Mouse (Mus musculus) neural tube, embryonic 11.5 days (tissue): Measurements from ENCODE around the gene Phf23. TPM values are rescaled to one million over a fixed set of nuclear protein-coding genes. Genes with fewer than 3 reads are reported as not detected.

Experiments used
- ATAC-seq: fragments of 200-750 bp; cut with Nextera tagmentation; 2 replicates; pipeline ENCODE4 v1.8.0; 2017; ENCODE audit warnings: moderate number of reproducible peaks, mild to moderate bottlenecking, moderate TSS enrichment, moderate library complexity; ENCODE audit not compliant: insufficient read depth, low FRiP score, low TSS enrichment
- DNase-seq: peaks from one replicate; pipeline ENCODE4 v3.0.0-alpha.2; 2015; ENCODE audit warnings: low spot score
- H3K27ac ChIP-seq: fragments of 300-500 bp; sonication (generic); 2 replicates; pipeline ENCODE4 v1.5.1; 2014; ENCODE audit warnings: low read depth, mild to moderate bottlenecking, low read length
- H3K27me3 ChIP-seq: fragments of 300-500 bp; sonication (generic); 2 replicates; pipeline ENCODE4 v1.6.1; 2014; ENCODE audit warnings: mild to moderate bottlenecking, low read length, mixed read lengths; ENCODE audit not compliant: control insufficient read depth, insufficient read depth
- H3K36me3 ChIP-seq: fragments of 300-500 bp; sonication (generic); 2 replicates; pipeline ENCODE4 v1.6.1; 2014; ENCODE audit warnings: mild to moderate bottlenecking, low read length, moderate library complexity, mixed read lengths; ENCODE audit not compliant: control insufficient read depth, insufficient read depth
- H3K4me1 ChIP-seq: fragments of 300-500 bp; sonication (generic); 2 replicates; pipeline ENCODE4 v1.6.1; 2014; ENCODE audit warnings: low read length, mixed read lengths; ENCODE audit not compliant: control insufficient read depth, insufficient read depth
- H3K4me2 ChIP-seq: fragments of 300-500 bp; sonication (generic); 2 replicates; pipeline ENCODE4 v1.6.1; 2014; ENCODE audit warnings: low read depth, mild to moderate bottlenecking, moderate library complexity
- H3K4me3 ChIP-seq: fragments of 300-500 bp; sonication (generic); 2 replicates; pipeline ENCODE4 v1.5.1; 2014; ENCODE audit warnings: low read depth, low read length
- H3K9ac ChIP-seq: fragments of 300-500 bp; sonication (generic); 2 replicates; pipeline ENCODE4 v1.6.1; 2014; ENCODE audit warnings: mild to moderate bottlenecking, low read length
- H3K9me3 ChIP-seq: fragments of 300-500 bp; sonication (generic); 2 replicates; pipeline ENCODE4 v1.6.1; 2016; ENCODE audit warnings: low read length; ENCODE audit not compliant: control insufficient read depth
- WGBS: fragments of 180-500 bp; shearing (Covaris S2); extraction: QIAGEN DNeasy Blood & Tissue Kit; methylation state at CpG from one replicate; pipeline ENCODE4 v1.1.7; 2014; 5-methylcytosine and 5-hydroxymethylcytosine counted together
- polyA plus RNA-seq: library from polyadenylated mRNA; unstranded; fragments of >200 nt; fragmentation: Nextera tagmentation; extraction: Ambion mirVana; gene quantifications from 2 replicates; pipeline ENCODE4 v1.2.1, GENCODE M21; 2014

Phf23 gene
- polyA plus RNA-seq, 1 experiment from 2014 or later = 57.6 TPM

DNA sequence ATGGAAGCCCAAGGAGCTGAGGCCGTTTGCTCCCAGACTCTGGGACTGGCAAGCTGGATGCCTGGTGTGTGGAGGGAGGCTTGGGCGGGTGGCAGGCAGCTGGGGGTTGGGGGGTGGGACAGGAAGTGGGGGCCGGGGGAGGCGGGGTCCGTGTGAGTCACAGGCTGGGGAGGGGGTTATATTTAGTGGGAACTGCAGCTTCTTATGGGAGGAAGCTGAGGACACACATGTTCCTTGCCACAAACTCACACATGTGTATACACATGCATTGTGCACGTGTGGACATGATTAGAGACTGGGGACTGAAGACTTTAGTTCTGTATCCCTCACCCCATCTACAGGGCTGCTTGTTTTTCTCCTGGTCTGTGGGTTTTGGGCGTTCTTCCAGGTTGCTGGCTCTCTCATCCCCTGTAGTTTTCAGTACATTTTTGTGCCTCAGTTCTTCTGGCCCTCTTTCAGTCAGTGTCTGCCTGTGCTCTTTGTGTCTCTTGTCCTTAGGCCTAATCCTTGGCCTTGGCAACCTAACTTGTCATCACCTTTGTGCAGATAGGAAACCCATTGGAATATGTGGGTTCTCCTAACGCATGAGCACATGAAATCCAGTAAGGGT, 24.6 kb downstream of the Phf23 start:
- Histone ChIP-seq H3K9ac (no peak overlapping the region), H3K4me1 (peaks cover 28% of the 10 kb centered on the region), H3K9me3 (no peaks in the 10 kb centered on the region), H3K27me3 (no peaks in the 10 kb centered on the region), H3K36me3 (no peaks in the 10 kb centered on the region), H3K4me2 (peak overlapping the region; percentile 90), H3K4me3 (peak overlapping the region; percentile 67; the same call in 1 of the 2 replicates), H3K27ac (no peak overlapping the region; the same call in none of the 2 replicates)
- 15% methylated on average over 8 of the region's 8 CpGs for WGBS
- DNase-seq = no peak
- ATAC-seq = no peak

DNA sequence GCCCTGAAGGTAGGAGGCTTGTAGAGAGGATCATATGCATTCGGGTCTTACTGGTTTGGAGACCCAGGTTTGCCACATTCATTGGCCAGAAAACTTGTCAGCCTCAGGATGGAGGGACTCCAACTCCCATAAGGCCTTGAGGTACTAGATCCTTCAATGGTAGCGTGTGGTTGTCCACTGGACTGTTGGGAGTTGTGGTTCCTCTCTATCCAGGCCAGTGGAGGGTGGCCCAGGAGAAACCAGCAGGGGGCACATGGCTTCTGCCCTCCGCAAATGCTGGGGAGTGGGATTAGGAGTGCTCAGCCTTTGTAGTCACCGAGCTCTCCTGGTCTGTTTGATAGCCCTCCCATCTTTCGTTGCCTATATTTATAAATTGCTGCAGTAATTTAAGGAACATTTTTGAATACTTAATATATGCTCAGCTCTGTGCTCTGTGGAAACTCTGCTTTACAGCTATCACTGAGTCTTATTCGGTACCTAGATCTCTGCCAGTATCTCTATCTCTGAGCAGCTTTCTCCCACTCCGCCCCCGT, 25.2 kb downstream of the Phf23 start:
- WGBS = under 1% methylated on average over 8 of the region's 8 CpGs
- ATAC-seq (peak; percentile 72), DNase-seq (peak; percentile 85)
- Histone ChIP-seq H3K36me3 (no peaks in the 10 kb centered on the region), H3K9ac (peak overlapping the region; percentile 26), H3K4me2 (peak overlapping the region; percentile 90), H3K27me3 (no peaks in the 10 kb centered on the region), H3K27ac (peak overlapping the region; percentile 69), H3K4me1 (peaks cover 29% of the 10 kb centered on the region), H3K9me3 (no peaks in the 10 kb centered on the region), H3K4me3 (peak overlapping the region; percentile 27)

DNA sequence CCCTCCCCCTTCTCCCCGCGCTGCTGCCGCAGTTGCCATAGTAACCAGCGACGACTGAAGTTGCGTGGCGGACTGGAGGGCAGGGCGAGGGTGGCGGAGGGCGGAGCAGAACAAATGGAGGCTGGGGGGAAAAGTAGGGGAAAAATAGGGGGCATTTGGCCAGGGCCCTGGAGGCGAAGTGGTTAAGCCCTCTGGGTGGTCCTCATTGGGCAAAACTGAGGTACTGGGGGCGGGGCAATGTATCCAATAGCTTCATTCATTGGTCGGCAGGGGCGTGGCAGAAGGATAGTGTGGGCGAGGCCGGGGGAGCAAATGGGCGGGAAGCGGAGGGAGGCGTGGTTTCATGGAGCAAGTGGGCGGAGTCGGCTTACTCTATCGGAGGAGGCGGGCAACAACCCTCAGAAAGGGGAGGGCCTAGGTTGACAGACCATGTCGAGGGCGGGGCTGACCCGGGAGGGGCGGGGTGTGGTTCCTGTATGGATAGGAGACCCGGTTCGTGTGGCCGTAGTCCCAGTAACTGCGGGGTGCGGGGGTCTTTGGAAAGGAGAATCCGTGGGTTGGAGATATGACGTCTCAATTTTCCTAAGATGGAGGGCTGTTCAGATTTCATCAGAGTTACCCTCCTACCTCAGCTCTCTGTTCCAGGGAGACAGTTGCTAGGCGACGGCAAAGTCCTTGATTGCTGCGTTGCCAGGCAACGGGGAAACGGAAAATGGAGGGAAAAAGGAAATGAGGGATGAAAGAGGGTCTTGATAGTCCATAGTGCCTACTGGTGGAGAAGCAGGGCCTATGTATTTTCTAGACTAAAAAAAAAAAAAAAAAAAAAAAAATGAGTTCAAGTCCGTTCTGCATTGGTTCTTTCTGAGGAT, 25.9 kb downstream of the Phf23 start:
- Histone ChIP-seq H3K4me3 (peak overlapping the region; percentile 27), H3K36me3 (no peaks in the 10 kb centered on the region), H3K9ac (peak overlapping the region; percentile 26), H3K4me2 (peak overlapping the region; percentile 90), H3K9me3 (no peaks in the 10 kb centered on the region), H3K27me3 (no peaks in the 10 kb centered on the region), H3K27ac (peak overlapping the region; percentile 69), H3K4me1 (peaks cover 36% of the 10 kb centered on the region)
- ATAC-seq (peak; percentile 74), DNase-seq (peak; percentile 99)
- 2% methylated on average over 40 of the region's 40 CpGs for WGBS

DNA sequence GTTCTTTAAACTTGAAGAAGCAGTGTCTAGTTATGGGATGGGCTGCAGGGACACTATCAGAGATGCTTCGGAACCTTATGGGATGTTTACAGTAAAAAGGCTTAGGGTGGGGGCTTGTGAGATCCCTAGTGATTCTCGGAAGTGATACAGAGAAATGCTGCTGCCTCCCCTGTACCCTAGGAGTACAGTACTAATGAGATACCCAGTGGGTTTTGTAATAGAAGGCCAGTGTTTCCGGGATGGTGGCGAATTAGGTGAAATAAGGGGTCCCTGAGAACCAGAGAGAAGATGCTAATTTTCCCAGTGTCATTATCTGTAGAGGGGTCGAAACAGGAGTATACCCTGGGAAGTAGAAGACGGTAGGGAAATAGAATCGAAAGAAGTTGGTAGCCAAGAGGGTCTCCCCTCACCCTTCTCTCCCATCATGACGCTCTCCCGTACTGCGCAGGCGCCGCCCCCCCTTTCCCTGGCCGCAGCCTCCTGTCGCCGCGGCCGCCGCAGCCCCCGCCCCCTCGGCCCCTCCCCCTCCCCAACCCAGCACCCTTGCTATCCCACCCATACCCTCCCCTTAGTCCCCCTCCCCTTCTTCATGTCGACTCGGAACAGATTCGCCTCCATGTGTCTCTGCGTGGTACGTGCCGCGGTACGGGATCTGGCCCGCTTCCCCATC, 28.0 kb downstream of the Phf23 start:
- Histone ChIP-seq H3K27me3 (no peaks in the 10 kb centered on the region), H3K4me3 (peak overlapping the region; percentile 35), H3K4me2 (peak overlapping the region; percentile 60), H3K36me3 (no peaks in the 10 kb centered on the region), H3K9ac (peak overlapping the region; percentile 44), H3K27ac (no peak overlapping the region; the same call in 1 of the 2 replicates), H3K4me1 (peaks cover 45% of the 10 kb centered on the region), H3K9me3 (no peaks in the 10 kb centered on the region)
- ATAC-seq = no peak
- 6% methylated on average over 21 of the region's 29 CpGs for WGBS
- DNase-seq = peak; percentile 73

DNA sequence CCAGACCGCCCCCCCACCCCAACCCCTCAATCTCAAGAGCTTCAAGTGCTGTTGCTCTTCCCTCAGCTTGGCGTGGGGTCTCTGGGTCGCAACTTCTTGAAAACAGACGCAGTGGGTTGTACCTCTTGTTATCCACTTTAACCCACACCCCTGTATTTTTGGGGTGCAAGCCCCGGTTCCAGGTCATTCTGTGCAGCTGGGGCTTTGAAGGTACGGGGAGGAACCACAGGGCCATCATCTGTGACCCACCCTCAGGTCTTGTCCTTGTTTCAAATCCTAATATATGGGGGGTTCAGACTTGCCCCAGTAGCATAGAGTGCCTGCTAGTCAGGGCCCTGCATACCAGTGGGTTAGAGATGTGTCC, 28.6 kb downstream of the Phf23 start:
- no peaks in the 10 kb centered on the region for H3K36me3 ChIP-seq
- peak overlapping the region; percentile 35 for H3K4me3 ChIP-seq
- ATAC-seq (no peak), DNase-seq (no peak)
- peaks cover 46% of the 10 kb centered on the region for H3K4me1 ChIP-seq
- 20% methylated on average over 6 of the region's 6 CpGs for WGBS
- H3K27ac ChIP-seq = peak overlapping the region; percentile 6; the same call in 1 of the 2 replicates
- H3K9me3 ChIP-seq = no peaks in the 10 kb centered on the region
- H3K27me3 ChIP-seq = no peaks in the 10 kb centered on the region
- peak overlapping the region; percentile 44 for H3K9ac ChIP-seq
- peak overlapping the region; percentile 60 for H3K4me2 ChIP-seq

DNA sequence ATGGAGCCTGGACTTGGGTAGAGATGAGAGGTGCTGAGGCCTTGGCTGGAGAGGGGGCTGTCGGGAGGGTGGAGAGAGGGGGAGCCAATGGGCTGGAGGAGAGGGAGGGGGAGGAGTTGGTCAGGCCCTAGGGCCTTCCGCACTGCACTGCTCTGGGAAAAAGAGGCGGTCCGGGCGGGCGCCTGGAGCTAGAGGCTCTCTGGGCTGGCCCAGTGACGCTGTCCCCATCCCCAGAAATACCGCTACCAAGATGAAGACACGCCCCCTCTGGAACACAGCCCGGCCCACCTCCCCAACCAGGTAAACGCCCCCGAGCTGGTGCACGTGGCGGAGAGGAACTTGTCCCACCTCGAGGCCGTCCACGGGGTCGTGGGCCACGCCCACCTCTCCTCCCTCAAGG, 31.1 kb downstream of the Phf23 start:
- Histone ChIP-seq H3K4me2 (peak overlapping the region; percentile 41), H3K27me3 (no peaks in the 10 kb centered on the region), H3K4me1 (peaks cover 54% of the 10 kb centered on the region), H3K36me3 (peaks cover 8% of the 10 kb centered on the region), H3K9me3 (no peaks in the 10 kb centered on the region), H3K27ac (0 out of 2 replicates have a peak overlapping the region, but pooled peaks have one; percentile 23), H3K9ac (peak overlapping the region; percentile 39), H3K4me3 (peak overlapping the region; percentile 25)
- ATAC-seq (no peak), DNase-seq (peak; percentile 47)
- WGBS = 0% methylated on average over 19 of the region's 19 CpGs

DNA sequence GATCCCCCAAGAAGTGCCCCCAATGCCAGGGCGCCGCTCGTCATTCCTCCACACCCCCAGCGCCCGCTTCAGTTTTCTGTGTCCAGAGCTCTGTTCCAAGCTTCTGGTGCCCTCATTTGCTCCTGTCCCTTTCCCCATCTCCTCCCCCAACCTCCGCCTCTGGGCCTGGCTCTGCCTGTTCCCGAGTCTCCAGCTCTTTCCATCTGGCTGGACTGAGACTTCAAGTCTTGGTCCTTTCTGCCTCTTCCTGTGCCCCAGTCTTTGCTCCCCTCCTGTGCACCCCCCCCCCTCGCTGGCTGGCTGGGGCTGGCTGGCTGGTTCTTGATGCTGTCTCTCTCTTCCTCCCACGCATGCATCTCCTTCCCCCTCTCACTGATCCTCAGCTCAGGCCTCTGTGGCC, 31.8 kb downstream of the Phf23 start:
- Histone ChIP-seq H3K4me1 (peaks cover 50% of the 10 kb centered on the region), H3K27ac (peak overlapping the region; percentile 15; the same call in 1 of the 2 replicates), H3K9ac (no peak overlapping the region; the same call in 1 of the 2 replicates), H3K4me3 (peak overlapping the region; percentile 25), H3K4me2 (peak overlapping the region; percentile 62), H3K36me3 (peaks cover 8% of the 10 kb centered on the region), H3K9me3 (no peaks in the 10 kb centered on the region), H3K27me3 (no peaks in the 10 kb centered on the region)
- no peak for DNase-seq
- ATAC-seq = no peak
- WGBS = 35% methylated on average over 9 of the region's 9 CpGs

DNA sequence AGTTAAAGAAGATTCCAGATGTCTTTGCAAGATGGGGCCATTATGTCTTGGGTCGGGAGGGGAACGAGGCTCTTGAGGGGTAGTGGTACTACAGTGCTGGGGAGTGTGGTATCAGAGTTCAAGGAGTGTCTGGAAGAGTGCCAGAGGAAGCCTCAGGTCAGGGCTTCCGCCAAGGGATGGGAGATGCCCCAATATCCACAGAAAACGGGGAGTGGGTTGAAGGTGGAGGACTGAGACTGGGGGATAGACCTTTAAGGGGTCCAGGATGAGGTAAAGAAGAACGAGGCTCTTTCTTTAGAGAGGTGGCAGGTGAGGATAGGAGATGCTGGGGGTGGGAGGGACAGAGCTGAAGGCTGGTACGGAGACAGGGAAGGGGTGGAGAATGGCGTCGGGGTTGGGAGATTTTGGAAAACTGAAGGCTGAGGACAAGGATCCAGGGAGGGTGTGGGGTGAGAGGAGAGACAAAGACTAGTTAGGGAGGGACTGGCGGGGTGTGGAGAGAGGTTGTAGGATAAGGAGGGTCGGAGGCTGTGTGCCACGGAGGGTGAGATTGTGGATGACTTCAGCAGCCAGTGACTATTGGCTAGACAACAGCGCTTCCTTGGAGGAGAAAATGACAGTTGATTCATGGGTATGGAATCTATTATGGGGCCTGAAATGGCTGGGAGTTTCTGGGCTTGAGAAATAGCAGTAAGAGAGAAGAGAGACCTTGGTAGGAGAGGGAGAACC, 33.0 kb downstream of the Phf23 start:
- H3K4me1 ChIP-seq = peaks cover 45% of the 10 kb centered on the region
- no peaks in the 10 kb centered on the region for H3K9me3 ChIP-seq
- no peaks in the 10 kb centered on the region for H3K27me3 ChIP-seq
- H3K4me3 ChIP-seq = peak overlapping the region; percentile 27
- H3K9ac ChIP-seq = peak overlapping the region; percentile 35; the same call in 1 of the 2 replicates
- peak overlapping the region; percentile 77 for H3K27ac ChIP-seq
- H3K36me3 ChIP-seq = peaks cover 8% of the 10 kb centered on the region
- peak; percentile 17; the same call in 1 of the 2 replicates for ATAC-seq
- WGBS = 28% methylated on average over 12 of the region's 12 CpGs
- DNase-seq = no peak
- peak overlapping the region; percentile 62 for H3K4me2 ChIP-seq
